Mouse (Mus musculus) limb, embryonic 13.5 days (tissue): Measurements from ENCODE around the gene Fbxl14. TPM values are rescaled to one million over a fixed set of nuclear protein-coding genes. Genes with fewer than 3 reads are reported as not detected.

Experiments used
- polyA plus RNA-seq: library from polyadenylated mRNA; unstranded; fragments of >200 nt; fragmentation: Nextera tagmentation; extraction: Ambion mirVana; gene quantifications from 2 replicates; pipeline ENCODE4 v1.2.1, GENCODE M21; 2015

The Fbxl14 gene
- polyA plus RNA-seq, 1 experiment from 2014 or later = 2.9 TPM

Other genes with a start within 250 kb of the Fbxl14 start
- gene Cacna2d4, start 243.1 kb upstream of the Fbxl14 start, polyA plus RNA-seq = not detected in 2 replicates
- gene Lrtm2, start 148.9 kb upstream of the Fbxl14 start, polyA plus RNA-seq = 0.05 TPM in 1 of 2 replicates, not detected in the other
- 35.5 and 36.8 TPM in 2 replicates for gene Adipor2, start 62.0 kb upstream of the Fbxl14 start, polyA plus RNA-seq
- 15.8 and 16.2 TPM in 2 replicates for gene Wnt5b, start 64.7 kb downstream of the Fbxl14 start, polyA plus RNA-seq